Mouse (Mus musculus) testis, adult 2 months (tissue): ENCODE results near the gene Cope.

Experiments
- CTCF ChIP-seq: fragments of 200-500 bp; IDR thresholded peaks from 2 replicates; pipeline ENCODE4 v1.5.1; 2012; ENCODE audit warnings: low read depth, mild to moderate bottlenecking, inconsistent platforms, low read length, moderate library complexity; ENCODE audit not compliant: control insufficient read depth, insufficient read depth, insufficient replicate concordance
- POLR2A ChIP-seq: fragments of 200-500 bp; IDR thresholded peaks from 2 replicates; pipeline ENCODE4 v1.6.1; 2012; ENCODE audit warnings: low read depth, mild to moderate bottlenecking, inconsistent platforms, low read length, moderate library complexity; ENCODE audit not compliant: control insufficient read depth

DNA sequence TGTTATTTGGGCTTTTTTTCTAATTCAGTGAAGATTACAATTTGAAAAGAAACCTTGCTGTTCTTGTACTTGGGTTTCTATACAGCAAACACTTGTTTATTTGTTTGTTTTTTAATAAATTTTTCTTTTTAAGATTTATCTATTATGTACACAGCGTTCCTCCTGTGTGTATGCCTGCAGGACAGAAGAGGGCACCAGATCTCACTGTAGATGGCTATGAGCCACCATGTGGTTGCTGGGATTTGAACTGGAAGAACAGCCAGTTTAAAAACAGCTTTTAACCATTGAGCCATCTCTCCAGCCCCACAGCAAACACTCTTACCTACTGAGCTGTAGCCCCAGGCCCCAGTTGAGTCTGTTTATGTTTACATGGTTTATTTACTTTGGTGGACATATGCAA lies 47.7 kb upstream of the Cope start:
- no peak for TF ChIP-seq CTCF
- TF ChIP-seq POLR2A: no peak
